In the genomic region with DNA sequence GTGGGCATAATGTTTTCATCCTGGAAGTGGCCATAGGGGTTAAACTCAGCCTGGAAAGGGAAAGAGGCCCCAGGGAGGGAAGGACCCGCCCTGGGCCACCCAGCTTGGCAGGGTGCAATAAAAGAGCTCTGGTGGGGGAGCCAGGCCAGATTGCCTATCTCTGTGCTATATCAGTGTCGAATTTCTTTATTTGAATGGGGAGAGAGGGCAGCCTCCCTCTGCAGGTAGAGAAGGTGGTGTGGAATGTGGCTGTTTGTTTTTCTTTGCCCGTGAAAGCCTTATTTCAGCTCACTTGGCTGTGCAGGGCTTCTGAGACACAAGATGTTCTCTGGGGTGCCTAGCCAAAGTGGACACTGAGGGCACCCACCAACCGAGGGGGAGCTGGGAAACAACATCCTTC, we compare ENCODE assay signal across 8 mouse cellular contexts. TPM values are rescaled to one million over a fixed set of nuclear protein-coding genes. Genes with fewer than 3 reads are reported as not detected.
DNase-seq lines count a peak whose midpoint lies in the region; ATAC-seq and TF ChIP-seq lines count a peak whose summit lies in the region.

No protein-coding gene starts in this region.

- H3K79me2 ChIP-seq in CH12.LX (replicated peaks; ENCODE audit: control insufficient read depth, extremely low read depth, insufficient read depth, poor library complexity, severe bottlenecking), result peaks cover 16% of the 10 kb centered on the region

- peaks cover 42 to 83% of the 10 kb centered on the region in 2 experiments for H3K4me1 ChIP-seq in CH12.LX (ENCODE audit: control insufficient read depth in 1 of 2, insufficient read depth in 2 of 2)
- H3K4me1 ChIP-seq in hindbrain, embryonic 10.5 days (replicated peaks), result peaks cover 75% of the 10 kb centered on the region
- peaks cover 67% of the 10 kb centered on the region for H3K4me1 ChIP-seq in liver, embryonic 11.5 days (replicated peaks; ENCODE audit: control insufficient read depth, insufficient read depth, low read length)
- peaks cover 36% of the 10 kb centered on the region for H3K4me1 ChIP-seq in stomach, postnatal 0 days (replicated peaks; ENCODE audit: control insufficient read depth, insufficient read depth)

- no peak for TF ChIP-seq CTCF in CH12.LX (conservative IDR thresholded peaks at IDR 0.05 in 1 of 2, IDR thresholded peaks at IDR 0.05 in 1 of 2; ENCODE audit: low read depth in 2 of 2, low read length in 2 of 2)
- TF ChIP-seq CTCF in stomach, postnatal 0 days (IDR thresholded peaks at IDR 0.05; ENCODE audit: low read depth), result peak; percentile 21; the same call in 1 of the 2 replicates

- no peak overlapping the region for H3K27ac ChIP-seq in CH12.LX (ENCODE audit: insufficient read depth, low read depth)
- peak overlapping the region; percentile 93 for H3K27ac ChIP-seq in hindbrain, embryonic 10.5 days
- peak overlapping the region; percentile 94 for H3K27ac ChIP-seq in liver, embryonic 11.5 days (ENCODE audit: low read depth, low read length)
- peak overlapping the region; percentile 89 for H3K27ac ChIP-seq in stomach, postnatal 0 days (replicated peaks)

- H3K4me3 ChIP-seq in CH12.LX (replicated peaks in 1 of 3; ENCODE audit: low read depth in 2 of 3, low read length in 2 of 3, poor library complexity in 1 of 3), result peak overlapping the region in 1 of 3 experiments; percentile 57
- H3K4me3 ChIP-seq in hindbrain, embryonic 10.5 days, result peak overlapping the region; percentile 58
- peak overlapping the region; percentile 54 for H3K4me3 ChIP-seq in liver, embryonic 11.5 days (ENCODE audit: low read depth, low read length)
- peak overlapping the region; percentile 44; the same call in 1 of the 2 replicates for H3K4me3 ChIP-seq in stomach, postnatal 0 days (ENCODE audit: low read depth, low read length)

- 3% methylated on average over 4 of the region's 4 CpGs for WGBS in hindbrain, embryonic 10.5 days
- WGBS in liver, embryonic 11.5 days, result 7% methylated on average over 4 of the region's 4 CpGs
- 4% methylated on average over 4 of the region's 4 CpGs for WGBS in stomach, postnatal 0 days

- no peak for TF ChIP-seq EP300 in CH12.LX (IDR thresholded peaks at IDR 0.05; ENCODE audit: low read length)
- TF ChIP-seq EP300 in stomach, postnatal 0 days (optimal IDR thresholded peaks at IDR 0.05), result no peak

- H3K27me3 ChIP-seq in CH12.LX (replicated peaks), result no peaks in the 10 kb centered on the region
- no peaks in the 10 kb centered on the region for H3K27me3 ChIP-seq in hindbrain, embryonic 10.5 days (ENCODE audit: insufficient read depth, poor library complexity, severe bottlenecking)
- H3K27me3 ChIP-seq in liver, embryonic 11.5 days (replicated peaks; ENCODE audit: control insufficient read depth, insufficient read depth, low read length), result no peaks in the 10 kb centered on the region
- H3K27me3 ChIP-seq in stomach, postnatal 0 days (ENCODE audit: control insufficient read depth, insufficient read depth, low read length), result no peaks in the 10 kb centered on the region

- no peaks in the 10 kb centered on the region for H3K9me3 ChIP-seq in CH12.LX (replicated peaks; ENCODE audit: low read length)
- no peaks in the 10 kb centered on the region for H3K9me3 ChIP-seq in hindbrain, embryonic 10.5 days
- H3K9me3 ChIP-seq in liver, embryonic 11.5 days (ENCODE audit: control insufficient read depth, low read length), result no peaks in the 10 kb centered on the region
- no peaks in the 10 kb centered on the region for H3K9me3 ChIP-seq in stomach, postnatal 0 days (ENCODE audit: control insufficient read depth, low read length)

- TF ChIP-seq RAD21 in CH12.LX (IDR thresholded peaks at IDR 0.05; ENCODE audit: low read depth, low read length), result no peak

- peak; percentile 37 for DNase-seq in embryo, embryonic 11 days
- DNase-seq in embryo, embryonic 10 days (ENCODE audit: low spot score), result no peak
- no peak for DNase-seq in CH12.LX (ENCODE audit: extremely low read depth)
- no peak for DNase-seq in hindbrain, embryonic 10.5 days (ENCODE audit: low spot score)
- DNase-seq in liver, embryonic 11.5 days (ENCODE audit: low spot score), result no peak
- DNase-seq in stomach, postnatal 0 days (ENCODE audit: low spot score), result peak; percentile 79
- no peak for DNase-seq in thymus, postnatal 0 days (ENCODE audit: low spot score)

- H3K36me3 ChIP-seq in CH12.LX (replicated peaks in 1 of 2; ENCODE audit: control insufficient read depth in 1 of 2, insufficient read depth in 1 of 2, low read length in 1 of 2), result peaks cover 0 to 25% of the 10 kb centered on the region in 2 experiments
- H3K36me3 ChIP-seq in hindbrain, embryonic 10.5 days, result no peaks in the 10 kb centered on the region
- H3K36me3 ChIP-seq in liver, embryonic 11.5 days (ENCODE audit: control insufficient read depth, insufficient read depth, low read length), result no peaks in the 10 kb centered on the region
- no peaks in the 10 kb centered on the region for H3K36me3 ChIP-seq in stomach, postnatal 0 days (ENCODE audit: control insufficient read depth, insufficient read depth, low read length)

- no peak for ATAC-seq in liver, embryonic 11.5 days (replicated peaks; ENCODE audit: low FRiP score)
- ATAC-seq in stomach, postnatal 0 days (ENCODE audit: low FRiP score, low TSS enrichment), result peak; percentile 51
- no peak for ATAC-seq in granulocyte monocyte progenitor cell, adult 5-6 weeks (replicated peaks; ENCODE audit: poor library complexity, severe bottlenecking)

- peak overlapping the region; percentile 81; the same call in 1 of the 2 replicates for H3K9ac ChIP-seq in CH12.LX (ENCODE audit: insufficient read depth, low read depth)
- peak overlapping the region; percentile 71 for H3K9ac ChIP-seq in liver, embryonic 11.5 days (ENCODE audit: low read depth, low read length)
- H3K9ac ChIP-seq in stomach, postnatal 0 days (ENCODE audit: low read length), result peak overlapping the region; percentile 64; the same call in 1 of the 2 replicates

- no peak for TF ChIP-seq POLR2A in CH12.LX (IDR thresholded peaks at IDR 0.05; ENCODE audit: low read depth, low read length)

- H3K4me2 ChIP-seq in CH12.LX (ENCODE audit: insufficient read depth, low read depth, poor library complexity, severe bottlenecking), result peak overlapping the region; percentile 75; the same call in 1 of the 2 replicates
- H3K4me2 ChIP-seq in liver, embryonic 11.5 days, result peak overlapping the region; percentile 80
- H3K4me2 ChIP-seq in stomach, postnatal 0 days (replicated peaks; ENCODE audit: low read depth), result peak overlapping the region; percentile 62

- dilution Hi-C loops in CH12.LX (cut with MboI; ENCODE audit: extremely low pct_ligation_motif_present, extremely low pct_unique_long_range_greater_than_20kb, low sequenced_read_pairs), result no loop called here

- in situ Hi-C loops in CH12.LX (cut with MboI; ENCODE audit: low pct_ligation_motif_present, low pct_unique_long_range_greater_than_20kb, low sequenced_read_pairs), result no loop called here

TF ChIP-seq in CH12.LX, 34 proteins besides CTCF, POLR2A, EP300 and RAD21:
- no peak for TF ChIP-seq ZC3H11A (IDR thresholded peaks at IDR 0.05; ENCODE audit: low read depth, low read length)
- TF ChIP-seq ZNF384 (IDR thresholded peaks at IDR 0.05; ENCODE audit: low read depth, low read length), result no peak
- no peak for TF ChIP-seq IRF4 (IDR thresholded peaks at IDR 0.05; ENCODE audit: low read depth, low read length)
- no peak for TF ChIP-seq POLR2AphosphoS2 (IDR thresholded peaks at IDR 0.05; ENCODE audit: low read depth, low read length)
- TF ChIP-seq CHD2 (IDR thresholded peaks at IDR 0.05; ENCODE audit: low read length), result no peak
- no peak for TF ChIP-seq RCOR1 (conservative IDR thresholded peaks at IDR 0.05; ENCODE audit: low read depth, low read length)
- TF ChIP-seq ZMIZ1 (IDR thresholded peaks at IDR 0.05; ENCODE audit: low read depth, low read length), result no peak
- TF ChIP-seq USF1 (IDR thresholded peaks at IDR 0.05; ENCODE audit: low read depth, low read length), result no peak
- no peak for TF ChIP-seq BHLHE40 (IDR thresholded peaks at IDR 0.05; ENCODE audit: low read depth, low read length)
- TF ChIP-seq ZKSCAN1 (IDR thresholded peaks at IDR 0.05; ENCODE audit: borderline replicate concordance, low read depth, low read length), result no peak
- no peak for TF ChIP-seq MAZ (IDR thresholded peaks at IDR 0.05; ENCODE audit: low read depth, low read length)
- no peak for TF ChIP-seq USF2 (conservative IDR thresholded peaks at IDR 0.05; ENCODE audit: low read depth, low read length)
- TF ChIP-seq NELFE (IDR thresholded peaks at IDR 0.05; ENCODE audit: low read depth, low read length), result no peak

RNA-seq across cellular contexts. Expression of a gene that starts 8.8 kb away (rescaled TPM):
- total RNA-seq in CH12.LX (2012; rRNA removed) (15.4 and 15.5 TPM in 2 replicates), CH12.LX (2014; rRNA removed) (6.5 and 6.6 TPM in 2 replicates)
- 19.1 and 22.6 TPM in 2 replicates for polyA plus RNA-seq in CH12.LX (2012; ENCODE audit: insufficient read length, low read depth)
- polyA plus RNA-seq in hindbrain, embryonic 10.5 days (2016; fragmentation: Nextera tagmentation; extraction: Ambion mirVana), result 25.3 and 31.0 TPM in 2 replicates
- 18.6 and 24.2 TPM in 2 replicates for polyA plus RNA-seq in liver, embryonic 11.5 days (2014; fragmentation: Nextera tagmentation; extraction: Ambion mirVana)
- polyA plus RNA-seq in stomach, postnatal 0 days (2015; fragmentation: Nextera tagmentation; extraction: Ambion mirVana), result 10.6 and 10.7 TPM in 2 replicates
- 37.5 and 52.4 TPM in 2 replicates for total RNA-seq in granulocyte monocyte progenitor cell, adult 5-6 weeks (2014; fragmentation: Nextera tagmentation)
- total RNA-seq in granulocyte monocyte progenitor cell, adult 5-6 weeks (2017), result 11.0 and 13.3 TPM in 2 replicates
- 29.0 and 37.0 TPM in 2 replicates for polyA plus RNA-seq in thymus, postnatal 0 days (2015; fragmentation: Nextera tagmentation; extraction: Ambion mirVana)

Comparison
In these comparisons a context has a peak if more than half of its experiments do, and no peak if none do; other contexts are left out.
1. DNase-seq: peak in embryo, embryonic 11 days (single experiment) and stomach, postnatal 0 days (single experiment); none in embryo, embryonic 10 days (single experiment), CH12.LX (single experiment), hindbrain, embryonic 10.5 days (single experiment), liver, embryonic 11.5 days (single experiment) and thymus, postnatal 0 days (single experiment).
2. Peak in every context shown above with its lines, with median percentiles within 50 percentile points of each other: H3K4me2 ChIP-seq and H3K9ac ChIP-seq.